Mouse (Mus musculus) ES-E14 (cell line): ENCODE measurements around the gene Wdr66.

Experiments used
- CHD2 ChIP-seq: IDR thresholded peaks from 2 replicates; pipeline ENCODE4 v1.6.1; 2014; ENCODE audit warnings: mild to moderate bottlenecking, low read depth, low read length, inconsistent platforms
- HCFC1 ChIP-seq: IDR thresholded peaks from 2 replicates; pipeline ENCODE4 v1.6.1; 2012; ENCODE audit warnings: low read length, inconsistent platforms, borderline replicate concordance; ENCODE audit not compliant: insufficient read depth
- MAFK ChIP-seq: IDR thresholded peaks from 2 replicates; pipeline ENCODE4 v1.6.1; 2014; ENCODE audit warnings: mild to moderate bottlenecking, low read depth, low read length, inconsistent platforms; ENCODE audit not compliant: insufficient read depth
- ZC3H11A ChIP-seq: IDR thresholded peaks from 2 replicates; pipeline ENCODE4 v1.6.1; 2012; ENCODE audit warnings: low read depth, mild to moderate bottlenecking, inconsistent platforms, low read length, borderline replicate concordance

- TF ChIP-seq MAFK (no peak), ZC3H11A (no peak), HCFC1 (no peak), CHD2 (no peak)
Measured at GRCm38 (mm10) chr5:123281336-123282136, 29.6 kb downstream of the Wdr66 start.
